Mouse (Mus musculus) left cerebral cortex, postnatal 36 days (tissue): Measurements from ENCODE around the gene Ascc3. TPM values are rescaled to one million over a fixed set of nuclear protein-coding genes. Genes with fewer than 3 reads are reported as not detected.

Experiments used
- DNase-seq, 2 experiments: peaks; one replicate each; pipeline ENCODE4 v3.0.0; 2021 to 2022; ENCODE audit warnings: low spot score in 2 of 2, mixed read lengths in 1 of 2
- intact Hi-C: fragments of 180-260 bp; cut with DNase I; formaldehyde crosslinking; loops from one replicate; pipeline ENCODE4 v1.15.1; 2025
- total RNA-seq, 2 experiments: library from RNA; stranded (reverse); gene quantifications; 2 replicates each; pipeline ENCODE4 v1.2.3; 2021

The Ascc3 gene
- total RNA-seq, 2 experiments from 2014 or later: 20.1 to 28.9 TPM

DNA sequence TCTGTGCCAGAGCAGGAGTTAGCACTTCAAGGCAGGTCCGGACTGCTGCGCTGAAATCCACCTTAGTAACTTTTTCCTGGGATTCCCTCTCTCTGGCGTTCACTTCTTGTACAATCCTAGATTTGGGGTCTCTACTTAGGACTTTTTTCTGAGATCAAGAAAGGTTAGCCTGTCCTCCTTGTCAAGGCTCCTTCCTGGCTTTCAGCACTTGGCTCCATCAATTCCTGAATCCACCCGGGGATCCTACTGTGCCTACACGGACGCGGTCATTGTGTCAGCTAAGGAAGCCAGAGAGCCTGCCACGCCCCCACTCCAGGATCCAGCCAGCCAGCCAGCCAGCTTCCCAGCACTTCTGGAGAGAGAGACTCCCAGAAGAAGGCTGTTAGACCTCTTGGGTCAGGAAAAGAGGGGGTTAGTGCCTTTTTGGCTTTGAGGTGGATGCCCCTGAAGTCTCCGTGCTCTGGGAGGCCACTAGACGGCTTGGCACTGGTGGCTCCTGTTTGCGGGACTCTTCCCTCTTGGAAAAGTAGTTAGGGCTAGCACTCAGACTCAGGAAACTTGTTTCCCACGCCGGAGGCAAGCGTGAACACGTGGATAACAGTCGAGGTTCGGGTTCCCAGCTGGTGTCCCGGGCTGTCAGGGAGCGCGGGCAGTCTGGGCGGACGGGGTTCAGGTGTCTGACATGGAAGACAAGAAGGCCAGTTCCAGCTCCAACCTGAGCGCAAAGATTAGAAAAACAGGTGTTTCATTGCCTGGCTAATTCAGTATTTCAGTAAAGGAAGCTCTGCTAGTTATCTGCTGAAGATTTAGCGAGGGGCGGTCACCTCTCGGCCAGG, 299.6 kb downstream of the Ascc3 start:
- no peak for DNase-seq
- intact Hi-C loops: loop anchor here (10.0 kb wide), 1 partner anchor 513 kb away; no protein-coding TSS in a partner anchor

GRCm38 (mm10) chr10:50892751-50893320, 300.4 kb downstream of the Ascc3 start:
- no peak for DNase-seq
- intact Hi-C loops: loop anchor here (10.0 kb wide), 1 partner anchor 512 kb away; no protein-coding TSS in a partner anchor

DNA sequence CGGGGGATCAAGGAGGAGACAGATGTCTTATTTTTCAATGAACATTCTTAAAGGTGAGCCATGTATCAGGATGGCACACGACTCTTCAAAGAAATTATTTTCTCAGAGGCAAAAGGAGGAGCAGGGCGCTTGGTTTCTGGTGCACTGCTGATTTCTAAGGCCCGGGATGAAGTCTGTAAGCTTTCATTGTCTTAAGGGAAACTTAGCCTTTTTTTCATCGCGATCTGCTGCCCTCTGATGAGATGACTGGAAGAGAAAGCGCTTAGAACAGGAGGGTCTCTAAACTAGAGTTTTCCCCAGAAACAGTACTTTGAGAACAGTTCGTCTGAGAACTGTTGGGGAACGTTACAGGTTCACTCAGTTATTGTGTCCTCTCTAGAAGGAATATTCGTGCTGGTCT, 301.1 kb downstream of the Ascc3 start:
- intact Hi-C loops: loop anchor here (10.0 kb wide), 1 partner anchor 511 kb away; no protein-coding TSS in a partner anchor
- no peak for DNase-seq

DNA sequence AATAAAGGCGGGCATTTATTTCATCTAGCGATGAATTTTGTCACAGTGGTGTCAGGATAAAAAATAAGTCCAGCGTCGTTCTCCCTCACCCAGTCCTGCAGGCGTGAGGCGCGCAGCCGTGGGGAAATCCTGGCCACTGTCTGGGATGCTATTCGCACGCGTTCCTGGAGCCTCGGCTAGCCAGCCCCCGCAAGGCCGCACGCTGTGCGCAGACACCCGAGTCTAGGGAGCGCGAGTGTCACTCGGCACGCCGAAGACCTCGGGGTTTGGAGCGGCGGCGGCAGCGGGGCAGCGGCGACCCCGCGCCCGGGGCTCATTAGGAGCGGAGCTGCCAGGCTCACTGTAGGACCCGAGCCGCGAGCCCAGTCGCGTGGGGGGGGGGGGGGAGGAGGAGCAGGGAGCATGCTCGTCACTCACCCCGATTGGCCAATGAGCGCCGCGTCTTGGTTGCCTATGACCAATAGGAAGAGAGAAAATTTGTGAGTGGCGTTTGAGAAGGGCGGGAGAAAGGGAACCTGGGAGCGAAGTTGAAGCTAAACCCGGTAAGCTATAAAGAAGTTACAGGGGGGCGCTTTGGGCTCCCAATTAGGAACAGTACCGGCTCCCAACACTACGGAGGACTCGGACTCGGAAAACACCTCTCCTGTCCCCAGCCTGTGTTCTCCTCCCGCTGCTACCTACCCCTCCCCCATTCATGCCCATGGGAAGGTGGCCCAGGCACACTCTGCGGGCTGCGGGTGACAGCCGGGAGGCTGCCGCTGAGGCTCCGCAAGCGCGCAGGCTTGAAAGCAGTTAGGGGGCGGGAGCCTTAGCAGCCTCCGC, 301.9 kb downstream of the Ascc3 start, which contains the start of gene Sim1:
Gene Sim1 (plus strand): TSS at position 585 of the 822 bp plus-strand sequence.
- peak in 1 of 2 experiments; percentile 27 for DNase-seq
- intact Hi-C loops: loop anchor here (10.0 kb wide), 1 partner anchor 510 kb away; no protein-coding TSS in a partner anchor

DNA sequence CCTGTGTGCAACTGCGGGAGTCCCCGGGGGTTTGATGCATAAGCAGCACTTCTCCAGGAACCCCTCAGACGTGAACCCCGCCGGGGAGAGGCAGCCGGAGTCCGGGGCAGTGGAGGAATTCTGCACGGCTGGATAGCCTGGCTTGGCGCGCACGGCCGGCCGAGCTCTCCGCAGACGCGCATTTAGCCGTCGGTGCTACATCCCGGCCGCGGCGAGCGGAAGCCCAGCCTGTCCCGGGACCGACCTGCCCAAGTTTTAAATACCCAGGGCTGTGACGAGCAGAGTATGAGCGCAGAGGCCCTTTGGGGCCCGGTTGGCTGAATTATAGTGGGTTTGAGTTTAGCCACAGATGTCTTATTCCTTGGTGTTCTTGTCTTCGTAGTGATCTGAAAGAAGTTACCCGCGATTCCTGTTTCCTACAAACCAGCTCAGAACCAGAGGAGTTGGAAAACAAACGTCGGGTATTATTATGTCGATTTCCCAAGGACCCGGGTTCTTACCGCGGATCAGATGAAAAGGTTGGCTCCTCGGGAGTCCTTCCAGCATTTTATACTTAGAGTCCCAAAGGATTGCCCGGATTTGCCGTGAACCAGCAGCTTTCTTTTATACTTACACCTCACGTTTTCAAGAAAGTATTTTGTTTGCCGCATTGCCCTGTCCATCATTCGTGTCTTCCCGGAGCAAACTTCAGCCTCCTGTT, 302.8 kb downstream of the Ascc3 start:
- intact Hi-C loops: loop anchor here (10.0 kb wide), 1 partner anchor 510 kb away; no protein-coding TSS in a partner anchor

GRCm38 (mm10) chr10:50895881-50896766, 303.7 kb downstream of the Ascc3 start:
- DNase-seq: no peak
- intact Hi-C loops: loop anchor here (10.0 kb wide), 1 partner anchor 509 kb away; no protein-coding TSS in a partner anchor

More for the DNA sequence above, 302.8 kb downstream of the Ascc3 start:
- DNase-seq: no peak

- DNase-seq: no peak
- intact Hi-C loops: loop anchor here (10.0 kb wide), 1 partner anchor 508 kb away; no protein-coding TSS in a partner anchor
These were observed 304.4 kb downstream of the Ascc3 start for GRCm38 (mm10) chr10:50896767-50897390.

GRCm38 (mm10) chr10:50897530-50898471, 305.3 kb downstream of the Ascc3 start:
- DNase-seq: peak; percentile 23 to 27
- intact Hi-C loops: loop anchor here (10.0 kb wide), 1 partner anchor 507 kb away; no protein-coding TSS in a partner anchor

DNA sequence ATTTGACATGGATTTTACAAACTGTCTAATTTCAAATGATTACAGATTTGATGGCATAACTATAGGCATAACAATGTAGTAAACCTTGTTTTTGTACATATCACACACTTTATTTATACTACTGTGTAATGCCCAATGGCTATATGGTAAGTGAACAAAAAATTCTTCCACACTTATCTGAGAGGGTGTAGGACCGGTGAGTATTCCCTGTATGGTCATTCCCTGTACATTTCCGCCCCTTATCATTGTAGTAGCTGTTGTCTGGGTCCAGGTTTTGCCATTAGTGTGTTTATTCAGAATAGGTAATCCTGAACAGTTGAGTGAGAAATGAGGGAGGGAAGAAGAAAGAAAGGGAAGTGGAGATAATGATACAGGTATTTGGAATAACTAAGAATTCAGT, 306.2 kb downstream of the Ascc3 start:
- intact Hi-C loops: loop anchor here (10.0 kb wide), 1 partner anchor 506 kb away; no protein-coding TSS in a partner anchor
- no peak for DNase-seq

DNA sequence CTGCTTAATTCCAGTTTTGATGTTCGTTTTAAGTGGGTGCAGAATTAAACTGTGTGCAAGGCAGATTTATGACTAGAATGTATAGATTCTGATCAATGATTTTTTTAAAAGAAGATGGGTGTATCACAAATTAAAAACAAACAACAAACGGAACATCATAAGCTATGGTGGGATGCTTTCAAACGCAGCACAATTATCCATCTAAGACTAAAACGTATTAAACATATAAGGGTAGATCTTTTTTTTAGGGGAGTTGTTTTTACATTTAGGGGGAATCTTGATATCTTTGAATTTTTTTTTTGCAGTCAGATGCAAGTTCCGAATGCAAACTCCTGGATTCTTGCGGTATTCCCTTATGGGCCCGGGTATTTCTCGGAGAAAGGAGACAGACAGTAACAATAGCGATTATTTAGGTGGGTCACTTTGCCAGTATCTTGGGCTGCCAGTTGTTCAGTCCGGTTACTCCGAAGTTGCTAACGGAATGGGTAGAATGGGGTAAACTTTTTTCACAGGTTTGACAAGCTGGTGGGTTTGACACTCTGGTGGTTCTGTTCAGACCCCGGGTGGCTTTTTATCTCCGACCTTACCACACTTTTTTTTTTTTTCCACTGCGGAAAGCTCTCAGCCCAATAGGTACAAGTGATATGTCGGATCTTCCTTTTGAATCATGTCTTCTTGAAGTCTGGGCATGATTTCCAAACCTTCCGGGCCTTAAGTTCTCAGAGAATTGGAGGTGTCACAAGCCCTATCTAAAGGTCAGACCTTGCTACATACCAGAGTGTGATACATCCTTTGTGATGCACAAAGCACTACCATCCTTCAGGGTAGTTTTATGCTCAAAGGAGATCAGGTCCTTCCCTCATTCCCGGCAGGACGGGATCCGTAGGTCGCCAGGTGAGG, 307.6 kb downstream of the Ascc3 start:
- DNase-seq: no peak
- intact Hi-C loops: loop anchor here (10.0 kb wide), 1 partner anchor 505 kb away; no protein-coding TSS in a partner anchor
